Mouse (Mus musculus): Measurements from ENCODE around the gene 1700012B09Rik. TPM values are rescaled to one million over a fixed set of nuclear protein-coding genes. Genes with fewer than 3 reads are reported as not detected.

1700012B09Rik gene
- polyA plus RNA-seq (2015; fragmentation: Nextera tagmentation; extraction: Ambion mirVana), result not detected in 2 replicates

DNA sequence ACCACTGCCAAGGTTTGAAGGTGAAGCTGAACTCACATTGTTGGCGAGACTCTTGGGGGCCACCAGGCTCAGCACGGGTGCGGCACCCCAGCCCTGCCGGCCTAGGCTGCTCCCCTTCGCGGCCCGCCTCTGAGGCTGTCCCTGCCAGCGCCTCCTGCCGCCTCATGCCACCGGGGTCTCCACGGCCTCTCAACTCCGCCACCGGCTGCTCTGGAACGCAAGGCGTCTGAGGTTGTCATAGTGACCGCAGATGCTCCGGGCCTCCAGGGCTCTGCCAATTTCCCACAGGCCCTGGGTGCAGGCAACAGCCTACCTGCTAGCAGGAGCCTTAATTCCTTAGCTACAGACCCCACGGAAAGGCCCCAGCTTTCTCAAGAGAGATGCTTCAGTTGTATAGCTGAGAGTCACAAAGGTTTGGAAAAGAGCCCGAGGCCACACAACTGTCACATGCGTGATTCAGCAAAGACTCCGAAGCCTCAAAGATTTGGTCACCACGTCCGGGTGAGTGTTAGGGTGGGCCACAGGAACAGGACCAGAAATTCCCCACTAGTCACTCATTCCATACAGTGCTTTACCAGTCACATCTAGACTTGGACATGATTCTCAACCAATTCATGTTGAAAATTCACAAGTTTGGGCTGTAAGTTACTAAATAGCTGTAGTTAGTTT lies at the start of gene 1700012B09Rik:
TSS of gene 1700012B09Rik (minus strand) at position 228 of the 669 bp plus-strand sequence.
- peaks cover 33% of the 10 kb centered on the region for H3K27me3 ChIP-seq
- no peaks in the 10 kb centered on the region for H3K4me1 ChIP-seq (replicated peaks)
- 23% methylated on average over 23 of the region's 23 CpGs for WGBS (ENCODE audit: insufficient replicate concordance)
- no peak within 1 kb of the TSS for H3K4me2 ChIP-seq
- no peaks in the 10 kb centered on the region for H3K9me3 ChIP-seq (replicated peaks)
- no peak within 1 kb of the TSS for H3K27ac ChIP-seq (replicated peaks)
- no peak within 1 kb of the TSS for H3K4me3 ChIP-seq (replicated peaks)
- no peak within 1 kb of the TSS for H3K9ac ChIP-seq
- no peaks in the 10 kb centered on the region for H3K36me3 ChIP-seq (replicated peaks)
- no peak for ATAC-seq (ENCODE audit: insufficient read depth)

DNA sequence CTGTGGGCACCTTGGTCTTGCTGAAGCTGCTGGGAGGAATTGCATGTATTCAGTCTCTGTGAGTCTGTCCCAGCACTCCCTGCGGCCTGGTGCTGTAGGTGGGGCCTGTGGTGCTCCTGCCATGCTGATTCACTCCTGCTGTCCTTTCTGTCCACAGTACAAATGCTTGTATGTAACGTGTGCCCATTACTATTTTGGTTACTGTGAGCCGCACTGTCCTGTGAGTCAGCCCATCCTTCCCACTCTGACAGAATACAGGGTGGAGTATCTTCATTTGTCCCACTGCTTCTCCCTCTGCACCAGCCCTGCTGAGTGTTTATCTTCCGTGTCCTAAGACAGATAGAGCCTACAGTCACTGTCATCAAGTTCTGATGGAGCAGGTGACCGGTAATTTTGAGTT lies 39.3 kb upstream of the 1700012B09Rik start:
- ATAC-seq (ENCODE audit: insufficient read depth), result no peak
- WGBS (ENCODE audit: insufficient replicate concordance), result 82% methylated on average over 5 of the region's 5 CpGs
- Histone ChIP-seq H3K27ac (replicated peaks) (no peak overlapping the region), H3K9me3 (replicated peaks) (no peaks in the 10 kb centered on the region), H3K9ac (no peak overlapping the region), H3K4me2 (no peak overlapping the region), H3K36me3 (replicated peaks) (peaks cover 85% of the 10 kb centered on the region), H3K4me1 (replicated peaks) (no peaks in the 10 kb centered on the region), H3K27me3 (no peaks in the 10 kb centered on the region), H3K4me3 (replicated peaks) (no peak overlapping the region)

DNA sequence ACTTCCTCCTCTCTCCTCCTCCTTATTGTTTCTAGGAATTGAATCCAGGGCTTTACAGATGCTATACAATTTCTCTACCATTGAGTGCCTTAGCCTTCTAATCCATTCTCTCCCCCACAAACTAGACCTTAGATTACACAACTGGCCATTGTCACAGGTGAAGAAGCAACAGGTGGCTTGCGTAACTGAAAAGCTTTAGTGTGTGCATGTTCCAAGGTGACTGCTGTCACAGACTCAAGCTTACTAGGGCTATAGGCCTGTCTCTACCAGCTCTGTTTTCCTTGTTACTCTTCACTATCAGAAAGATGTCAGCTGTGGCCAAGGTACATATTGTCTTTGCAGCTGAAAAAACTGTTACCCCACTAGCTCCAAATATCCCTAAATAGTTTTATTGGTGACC lies 36.0 kb upstream of the 1700012B09Rik start:
- no peak overlapping the region for H3K27ac ChIP-seq (replicated peaks)
- no peak for ATAC-seq (ENCODE audit: insufficient read depth)
- H3K9me3 ChIP-seq (replicated peaks), result no peaks in the 10 kb centered on the region
- H3K4me1 ChIP-seq (replicated peaks), result no peaks in the 10 kb centered on the region
- 81% methylated on average over 1 of the region's 1 CpGs for WGBS (ENCODE audit: insufficient replicate concordance)
- H3K4me2 ChIP-seq, result no peak overlapping the region
- no peak overlapping the region for H3K4me3 ChIP-seq (replicated peaks)
- no peaks in the 10 kb centered on the region for H3K27me3 ChIP-seq
- H3K9ac ChIP-seq, result no peak overlapping the region
- H3K36me3 ChIP-seq (replicated peaks), result peaks cover 87% of the 10 kb centered on the region

DNA sequence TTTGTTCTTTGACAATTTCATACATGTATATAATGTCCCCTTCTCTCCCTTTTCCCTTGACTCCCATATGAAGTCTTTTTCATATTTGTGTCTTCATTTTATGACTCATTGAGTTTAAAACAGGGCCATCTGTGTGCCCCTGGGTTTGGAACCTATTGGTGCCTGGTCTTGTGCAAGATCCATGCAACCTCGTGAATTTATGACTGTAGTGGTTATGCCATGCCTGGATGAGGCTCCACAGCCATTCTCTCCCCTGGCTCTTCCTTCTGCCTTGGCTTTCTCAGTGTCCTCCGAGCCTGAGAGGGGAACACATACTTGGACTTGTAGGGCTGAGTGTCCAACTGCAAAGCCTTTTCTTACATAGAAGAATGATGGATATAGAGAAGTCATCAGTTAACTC lies 34.9 kb upstream of the 1700012B09Rik start:
- Histone ChIP-seq H3K4me3 (replicated peaks) (no peak overlapping the region), H3K27ac (replicated peaks) (no peak overlapping the region), H3K27me3 (no peaks in the 10 kb centered on the region), H3K4me1 (replicated peaks) (no peaks in the 10 kb centered on the region), H3K36me3 (replicated peaks) (peaks cover 87% of the 10 kb centered on the region), H3K9me3 (replicated peaks) (no peaks in the 10 kb centered on the region), H3K9ac (no peak overlapping the region), H3K4me2 (no peak overlapping the region)
- no peak for ATAC-seq (ENCODE audit: insufficient read depth)
- WGBS (ENCODE audit: insufficient replicate concordance), result 72% methylated on average over 2 of the region's 2 CpGs

DNA sequence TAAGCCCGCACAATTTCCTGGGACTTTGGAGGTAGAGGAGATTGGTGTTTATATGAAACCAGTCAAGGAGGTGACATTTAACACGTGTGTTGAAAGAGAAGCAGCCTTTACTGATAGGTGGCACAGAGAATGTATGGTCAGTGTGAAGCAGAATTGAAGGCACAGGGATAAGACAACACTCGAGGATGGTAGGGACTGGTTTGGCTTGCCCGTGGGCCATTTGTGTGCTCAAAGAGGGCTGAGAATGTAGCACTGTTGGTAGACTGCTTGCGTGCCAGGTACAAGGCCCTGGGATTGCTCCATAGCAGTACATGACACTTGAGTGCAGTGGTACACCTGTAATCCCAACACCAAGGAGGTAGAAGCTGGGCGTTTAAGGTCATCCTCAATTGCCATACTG lies 16.5 kb upstream of the 1700012B09Rik start:
- no peak overlapping the region for H3K27ac ChIP-seq (replicated peaks)
- no peak overlapping the region for H3K4me3 ChIP-seq (replicated peaks)
- H3K36me3 ChIP-seq (replicated peaks), result peaks cover 52% of the 10 kb centered on the region
- no peaks in the 10 kb centered on the region for H3K27me3 ChIP-seq
- H3K9me3 ChIP-seq (replicated peaks), result no peaks in the 10 kb centered on the region
- peaks cover 8% of the 10 kb centered on the region for H3K4me1 ChIP-seq (replicated peaks)
- H3K9ac ChIP-seq, result no peak overlapping the region
- H3K4me2 ChIP-seq, result no peak overlapping the region
- ATAC-seq (ENCODE audit: insufficient read depth), result no peak
- 76% methylated on average over 6 of the region's 6 CpGs for WGBS (ENCODE audit: insufficient replicate concordance)

DNA sequence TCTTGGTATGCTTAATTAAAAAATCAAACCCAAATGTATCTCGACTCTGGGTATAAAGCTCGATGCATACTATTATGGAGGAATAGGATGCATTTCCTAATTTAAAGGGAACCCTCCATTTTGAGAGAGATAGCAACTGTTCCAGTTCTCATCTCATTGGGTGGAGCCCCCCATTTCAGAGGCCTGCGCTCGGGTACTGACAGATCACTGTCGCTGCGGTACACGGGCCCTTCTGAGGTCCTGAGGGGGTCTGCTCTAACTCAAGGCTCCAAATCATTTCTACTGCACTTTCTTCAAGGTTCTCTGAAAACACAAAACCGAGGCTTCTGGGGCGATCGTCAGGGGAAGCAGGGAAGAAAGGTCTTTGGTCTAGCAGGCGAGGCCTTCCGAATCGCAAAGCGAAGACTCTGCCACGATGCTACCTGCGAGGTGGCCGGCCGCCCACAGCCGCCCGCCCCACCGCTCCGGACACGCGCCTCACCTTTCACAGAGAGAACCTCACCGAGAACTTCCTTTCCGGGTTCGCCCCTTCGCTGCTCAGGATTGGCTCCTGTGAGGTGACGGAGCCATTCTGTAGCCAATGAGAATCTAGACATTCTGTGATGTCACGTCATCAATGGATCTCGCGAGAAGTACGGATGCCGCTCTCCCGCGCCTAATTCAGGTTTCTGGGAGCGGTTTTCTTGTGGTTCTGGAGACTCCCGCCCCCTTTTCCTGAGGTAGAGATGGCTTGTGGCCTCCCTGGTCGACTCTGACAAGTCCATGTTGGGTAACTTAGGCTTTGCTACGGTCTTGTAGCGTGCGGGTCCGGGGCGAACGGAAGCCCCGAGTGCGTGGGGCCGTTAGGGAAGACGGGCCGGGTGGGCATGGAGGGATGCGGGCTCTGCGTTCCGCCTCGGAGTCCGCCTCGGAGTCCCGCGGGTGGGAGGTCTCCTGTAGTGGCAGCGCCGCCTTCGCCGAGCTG lies 13.5 kb upstream of the 1700012B09Rik start, which contains the start of the genes Mre11a and Ankrd49:
TSS of gene Mre11a (plus strand) at position 616 of the 964 bp plus-strand sequence.
TSS of gene Ankrd49 (minus strand) at position 818 of the 964 bp plus-strand sequence.
- under 1% methylated on average over 62 of the region's 62 CpGs for WGBS (ENCODE audit: insufficient replicate concordance)
- Histone ChIP-seq H3K9me3 (replicated peaks) (no peaks in the 10 kb centered on the region), H3K4me2 (peak within 1 kb of the TSS; percentile 93), H3K4me3 (replicated peaks) (peak within 1 kb of the TSS; percentile 79), H3K36me3 (replicated peaks) (peaks cover 51% of the 10 kb centered on the region), H3K27ac (replicated peaks) (peak within 1 kb of the TSS; percentile 90), H3K9ac (peak within 1 kb of the TSS; percentile 89), H3K4me1 (replicated peaks) (peaks cover 8% of the 10 kb centered on the region), H3K27me3 (no peaks in the 10 kb centered on the region)
- ATAC-seq (ENCODE audit: insufficient read depth), result peak; percentile 98

DNA sequence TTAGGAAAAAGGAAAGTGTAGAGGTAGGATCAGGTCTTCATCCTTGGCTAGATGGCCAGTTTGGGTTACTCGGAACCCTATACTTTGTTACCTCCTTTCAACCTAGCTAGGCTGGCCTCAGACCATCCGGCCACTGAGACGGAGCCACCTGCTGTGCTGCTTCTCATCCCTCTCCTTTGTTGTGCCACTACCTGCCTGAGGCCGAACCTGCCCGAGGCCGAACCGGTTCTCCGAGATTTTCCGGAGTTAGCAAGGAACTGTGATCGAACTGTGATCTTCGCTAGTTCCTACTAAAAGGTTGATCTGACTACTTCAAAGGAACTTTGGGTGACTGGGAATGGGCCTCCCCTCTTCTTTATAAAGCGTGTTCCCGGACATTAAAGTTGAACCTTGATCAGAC lies 7.5 kb upstream of the 1700012B09Rik start:
- H3K4me1 ChIP-seq (replicated peaks), result no peaks in the 10 kb centered on the region
- no peak for ATAC-seq (ENCODE audit: insufficient read depth)
- H3K27ac ChIP-seq (replicated peaks), result no peak overlapping the region
- no peak overlapping the region for H3K9ac ChIP-seq
- no peak overlapping the region for H3K4me2 ChIP-seq
- no peak overlapping the region for H3K4me3 ChIP-seq (replicated peaks)
- no peaks in the 10 kb centered on the region for H3K27me3 ChIP-seq
- WGBS (ENCODE audit: insufficient replicate concordance), result 63% methylated on average over 13 of the region's 13 CpGs
- H3K36me3 ChIP-seq (replicated peaks), result peaks cover 27% of the 10 kb centered on the region
- no peaks in the 10 kb centered on the region for H3K9me3 ChIP-seq (replicated peaks)

DNA sequence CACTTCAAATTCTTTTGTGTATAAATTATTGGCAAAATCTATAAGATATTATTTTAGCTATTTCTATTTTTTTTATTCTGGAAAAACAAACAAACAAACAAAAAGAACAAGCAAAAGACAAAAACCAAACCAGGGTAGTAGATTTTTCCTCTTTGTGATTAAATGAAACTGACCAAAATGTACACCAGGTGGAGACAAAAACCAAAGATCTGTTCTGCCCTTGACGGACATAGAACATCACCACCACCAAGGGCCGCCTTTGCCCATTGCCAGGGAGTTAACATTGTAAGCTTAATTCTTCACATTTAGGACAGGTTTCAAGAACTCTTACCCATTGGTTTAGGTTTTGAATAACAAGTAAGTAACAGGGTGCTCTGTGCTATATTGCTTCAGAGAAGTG lies 3.0 kb upstream of the 1700012B09Rik start:
- Histone ChIP-seq H3K9ac (no peak overlapping the region), H3K4me3 (replicated peaks) (no peak overlapping the region), H3K27me3 (peaks cover 24% of the 10 kb centered on the region), H3K9me3 (replicated peaks) (no peaks in the 10 kb centered on the region), H3K4me2 (no peak overlapping the region), H3K27ac (replicated peaks) (no peak overlapping the region), H3K36me3 (replicated peaks) (no peaks in the 10 kb centered on the region), H3K4me1 (replicated peaks) (no peaks in the 10 kb centered on the region)
- WGBS (ENCODE audit: insufficient replicate concordance), result 38% methylated on average over 2 of the region's 2 CpGs
- ATAC-seq (ENCODE audit: insufficient read depth), result no peak

DNA sequence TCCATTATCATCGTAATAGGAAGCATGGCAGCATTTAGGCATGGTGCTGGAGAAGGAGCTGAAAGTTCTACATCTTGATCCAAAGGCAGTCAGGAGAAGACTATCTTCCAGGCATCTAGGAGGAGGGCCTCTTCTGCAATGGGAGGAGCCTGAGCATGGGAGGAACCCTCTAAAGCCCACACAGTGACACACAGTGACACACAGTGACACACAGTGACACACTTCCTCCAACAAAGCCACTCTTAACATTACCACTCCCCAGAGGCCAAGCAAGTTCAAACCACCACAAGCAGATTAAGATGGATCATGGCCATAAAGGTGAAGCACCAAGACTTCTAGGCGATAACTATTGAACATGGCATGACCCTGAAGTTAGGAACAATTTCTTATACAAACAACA lies 1.2 kb upstream of the 1700012B09Rik start:
- no peak overlapping the region for H3K4me2 ChIP-seq
- no peak for ATAC-seq (ENCODE audit: insufficient read depth)
- no peak overlapping the region for H3K27ac ChIP-seq (replicated peaks)
- 63% methylated on average over 2 of the region's 2 CpGs for WGBS (ENCODE audit: insufficient replicate concordance)
- peaks cover 33% of the 10 kb centered on the region for H3K27me3 ChIP-seq
- H3K4me1 ChIP-seq (replicated peaks), result no peaks in the 10 kb centered on the region
- no peak overlapping the region for H3K9ac ChIP-seq
- no peaks in the 10 kb centered on the region for H3K9me3 ChIP-seq (replicated peaks)
- no peak overlapping the region for H3K4me3 ChIP-seq (replicated peaks)
- H3K36me3 ChIP-seq (replicated peaks), result no peaks in the 10 kb centered on the region

DNA sequence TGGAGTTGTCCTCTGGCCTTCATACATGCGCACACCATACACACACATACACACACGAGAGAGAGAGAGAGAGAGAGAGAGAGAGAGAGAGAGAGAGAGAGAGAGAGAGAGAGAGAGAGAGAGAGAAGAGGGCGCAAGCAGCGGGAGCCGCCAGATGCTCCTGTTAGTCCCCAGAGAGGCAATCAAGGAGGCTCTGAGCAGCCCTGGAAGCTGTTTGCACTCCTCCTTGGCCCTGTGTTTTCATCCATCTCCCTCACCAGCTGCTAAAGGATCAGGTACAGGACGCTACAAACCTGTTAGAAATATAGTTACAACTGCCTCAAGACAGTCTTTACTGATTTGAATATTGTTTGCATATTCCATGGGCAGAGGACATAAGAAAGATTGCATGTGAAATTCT lies 1.0 kb downstream of the 1700012B09Rik start:
- Histone ChIP-seq H3K4me1 (replicated peaks) (no peaks in the 10 kb centered on the region), H3K36me3 (replicated peaks) (no peaks in the 10 kb centered on the region), H3K4me3 (replicated peaks) (no peak overlapping the region), H3K9me3 (replicated peaks) (no peaks in the 10 kb centered on the region), H3K4me2 (no peak overlapping the region), H3K9ac (no peak overlapping the region), H3K27ac (replicated peaks) (no peak overlapping the region), H3K27me3 (peaks cover 33% of the 10 kb centered on the region)
- WGBS (ENCODE audit: insufficient replicate concordance), result 63% methylated on average over 6 of the region's 6 CpGs
- no peak for ATAC-seq (ENCODE audit: insufficient read depth)

DNA sequence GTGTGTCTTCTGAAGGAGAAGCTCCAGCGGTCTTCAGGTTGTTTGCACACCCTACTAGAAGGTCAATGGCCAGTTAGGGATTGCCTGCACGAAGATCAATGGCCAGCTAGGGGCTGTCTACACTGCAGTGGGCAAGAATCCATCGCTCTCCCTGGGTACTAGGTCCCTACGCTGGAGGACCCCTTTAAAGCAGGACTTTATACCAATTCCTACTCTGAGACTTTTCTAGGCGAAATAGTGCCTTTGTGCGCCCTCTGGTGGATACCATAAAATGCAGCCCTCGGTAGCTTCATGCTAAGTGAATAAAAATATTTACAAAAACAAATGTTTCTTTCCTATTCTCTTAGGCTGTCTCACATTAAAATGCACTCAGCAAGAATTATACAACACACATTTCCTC lies 6.1 kb downstream of the 1700012B09Rik start:
- H3K9ac ChIP-seq, result no peak overlapping the region
- H3K4me2 ChIP-seq, result no peak overlapping the region
- H3K36me3 ChIP-seq (replicated peaks), result no peaks in the 10 kb centered on the region
- no peaks in the 10 kb centered on the region for H3K9me3 ChIP-seq (replicated peaks)
- no peak overlapping the region for H3K4me3 ChIP-seq (replicated peaks)
- H3K27me3 ChIP-seq, result peaks cover 14% of the 10 kb centered on the region; the same call in 1 of the 2 replicates
- ATAC-seq (ENCODE audit: insufficient read depth), result no peak
- H3K4me1 ChIP-seq (replicated peaks), result no peaks in the 10 kb centered on the region
- H3K27ac ChIP-seq (replicated peaks), result no peak overlapping the region
- 16% methylated on average over 7 of the region's 7 CpGs for whole genome bisulfite sequencing (ENCODE audit: insufficient replicate concordance)

Measured in liver, embryonic 15.5 days (tissue).